Mouse (Mus musculus) megakaryocyte, embryonic 14.5 days (primary cell): ENCODE results near the gene Sdhc.

Experiments used
- FLI1 ChIP-seq: IDR thresholded peaks from 2 replicates; pipeline ENCODE4 v1.6.1; 2012; ENCODE audit warnings: low read length, inconsistent platforms, mixed read lengths
- GATA1 ChIP-seq: IDR thresholded peaks from 3 replicates; pipeline ENCODE4 v1.6.1; 2012; ENCODE audit warnings: mixed read lengths, low read length, inconsistent platforms, borderline replicate concordance

DNA sequence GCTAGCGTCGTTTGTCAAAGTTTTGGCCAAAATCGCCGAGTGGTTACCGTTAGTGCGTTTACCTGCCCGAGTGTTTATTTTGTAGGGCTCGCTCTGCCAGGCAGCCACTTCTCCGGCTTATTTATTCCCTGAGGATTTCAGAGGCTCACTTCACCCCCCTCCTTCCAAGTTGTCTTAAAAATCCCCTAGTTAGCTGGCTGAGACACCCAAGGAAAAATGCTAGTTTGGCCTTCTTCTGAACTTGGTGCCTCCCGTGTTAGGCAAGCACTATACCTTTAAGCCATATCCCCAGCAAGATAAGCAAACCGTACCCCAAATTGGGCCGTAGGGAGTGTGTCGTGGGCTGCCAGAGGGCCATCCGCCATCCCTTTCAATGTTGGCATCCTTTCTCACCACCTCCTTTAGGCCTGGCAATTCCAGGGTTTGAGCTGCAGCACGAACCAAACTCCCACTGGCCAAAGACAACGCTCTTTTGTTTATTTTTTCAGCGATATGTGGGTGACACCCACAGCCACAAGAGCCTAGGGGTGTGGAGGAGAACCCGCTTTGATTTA is 512 bp upstream of the Sdhc start:
- TF ChIP-seq GATA1: no peak
- no peak for TF ChIP-seq FLI1
